Mouse (Mus musculus) midbrain, embryonic 12.5 days (tissue): ENCODE data around the gene Spice1. TPM values are rescaled to one million over a fixed set of nuclear protein-coding genes. Genes with fewer than 3 reads are reported as not detected.

Source experiments
- ATAC-seq: fragments of 200-750 bp; cut with Nextera tagmentation; 2 replicates; pipeline ENCODE4 v1.8.0; 2017; ENCODE audit warnings: low read depth, moderate TSS enrichment, moderate library complexity; ENCODE audit not compliant: low FRiP score
- H3K27ac ChIP-seq: fragments of 300-500 bp; sonication (generic); replicated peaks from 2 replicates; pipeline ENCODE4 v1.5.1; 2016; ENCODE audit warnings: mild to moderate bottlenecking
- H3K27me3 ChIP-seq: fragments of 300-500 bp; sonication (generic); 2 replicates; pipeline ENCODE4 v1.6.1; 2016; ENCODE audit warnings: mild to moderate bottlenecking
- H3K36me3 ChIP-seq: fragments of 300-500 bp; sonication (generic); 2 replicates; pipeline ENCODE4 v1.6.1; 2016
- H3K4me1 ChIP-seq: fragments of 300-500 bp; sonication (generic); 2 replicates; pipeline ENCODE4 v1.6.1; 2016
- H3K4me2 ChIP-seq: fragments of 300-500 bp; sonication (generic); replicated peaks from 2 replicates; pipeline ENCODE4 v1.6.1; 2016; ENCODE audit warnings: mild to moderate bottlenecking, moderate library complexity
- H3K4me3 ChIP-seq: fragments of 300-500 bp; sonication (generic); 2 replicates; pipeline ENCODE4 v1.5.1; 2016; ENCODE audit warnings: mild to moderate bottlenecking
- H3K9ac ChIP-seq: fragments of 300-500 bp; sonication (generic); replicated peaks from 2 replicates; pipeline ENCODE4 v1.6.1; 2016; ENCODE audit warnings: mild to moderate bottlenecking, moderate library complexity
- H3K9me3 ChIP-seq: fragments of 300-500 bp; sonication (generic); 2 replicates; pipeline ENCODE4 v1.6.1; 2016; ENCODE audit warnings: mild to moderate bottlenecking
- WGBS: fragments of 180-500 bp; shearing (Covaris S2); methylation state at CpG from one replicate; pipeline ENCODE4 v1.1.7; 2016; 5-methylcytosine and 5-hydroxymethylcytosine counted together
- polyA plus RNA-seq: library from polyadenylated mRNA; unstranded; fragments of >200 nt; fragmentation: Nextera tagmentation; extraction: Ambion mirVana; gene quantifications from 2 replicates; pipeline ENCODE4 v1.2.1, GENCODE M21; 2016

Spice1 gene
- polyA plus RNA-seq, 1 experiment from 2014 or later, result 26.6 TPM

- H3K36me3 ChIP-seq, result no peaks in the 10 kb centered on the region
- H3K27me3 ChIP-seq, result peaks cover 42% of the 10 kb centered on the region
- peaks cover 15% of the 10 kb centered on the region for H3K4me1 ChIP-seq
- H3K27ac ChIP-seq, result no peak overlapping the region
- H3K9ac ChIP-seq, result peak overlapping the region; percentile 68
- WGBS, result under 1% methylated on average over 56 of the region's 60 CpGs
- peak; percentile 75 for ATAC-seq
- H3K4me2 ChIP-seq, result peak overlapping the region; percentile 99
- peak overlapping the region; percentile 61 for H3K4me3 ChIP-seq
- no peaks in the 10 kb centered on the region for H3K9me3 ChIP-seq
These were observed 14.7 kb upstream of the Spice1 start for GRCm38 (mm10) chr16:44331995-44332860.

- Histone ChIP-seq H3K4me1 (peaks cover 15% of the 10 kb centered on the region), H3K9ac (peak within 1 kb of the TSS; percentile 68), H3K4me2 (peak within 1 kb of the TSS; percentile 99), H3K9me3 (no peaks in the 10 kb centered on the region), H3K27ac (no peak within 1 kb of the TSS), H3K27me3 (peaks cover 42% of the 10 kb centered on the region), H3K4me3 (peak within 1 kb of the TSS; percentile 61), H3K36me3 (no peaks in the 10 kb centered on the region)
- no peak for ATAC-seq
- WGBS, result 9% methylated on average over 15 of the region's 15 CpGs
These were observed 14.0 kb upstream of the Spice1 start, which contains the start of gene Sidt1 for GRCm38 (mm10) chr16:44332861-44333284. TSS of gene Sidt1 (minus strand) at chr16:44333196.

- no peak overlapping the region for H3K4me2 ChIP-seq
- H3K9ac ChIP-seq, result no peak overlapping the region
- peaks cover 6% of the 10 kb centered on the region for H3K4me1 ChIP-seq
- no peak for ATAC-seq
- H3K9me3 ChIP-seq, result no peaks in the 10 kb centered on the region
- H3K36me3 ChIP-seq, result no peaks in the 10 kb centered on the region
- H3K27ac ChIP-seq, result no peak overlapping the region
- H3K4me3 ChIP-seq, result no peak overlapping the region
- H3K27me3 ChIP-seq, result peaks cover 20% of the 10 kb centered on the region
These were observed 9.4 kb upstream of the Spice1 start for GRCm38 (mm10) chr16:44337541-44337940.

DNA sequence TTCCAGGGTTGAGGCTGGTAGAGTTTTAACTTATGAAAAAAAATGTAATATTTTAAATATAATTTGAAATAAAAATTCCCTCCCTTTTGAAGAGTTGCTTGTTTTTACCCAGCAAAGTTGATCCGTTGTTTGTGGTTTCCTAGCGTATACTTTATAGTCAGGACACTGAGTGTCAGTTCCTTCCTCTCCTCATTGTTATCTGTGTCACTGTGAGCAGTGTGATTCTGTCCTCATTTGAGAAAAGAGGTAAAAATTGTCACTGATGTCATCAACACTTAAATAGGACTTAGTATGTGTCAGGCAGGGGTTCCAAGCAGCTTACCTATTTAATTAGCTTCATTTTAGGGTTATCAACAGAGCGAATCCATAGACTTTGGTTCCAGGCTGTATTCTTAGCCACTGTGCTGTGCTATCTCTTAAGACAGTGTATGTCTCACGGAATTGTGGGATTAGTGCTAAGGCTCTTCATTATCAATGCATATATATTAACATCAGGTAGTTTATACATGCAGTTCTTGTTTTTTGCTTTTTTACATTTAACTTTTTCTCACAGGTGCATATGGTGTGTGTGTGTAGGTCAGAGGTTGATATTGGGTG lies 3.0 kb downstream of the Spice1 start:
- no peaks in the 10 kb centered on the region for H3K27me3 ChIP-seq
- H3K27ac ChIP-seq, result no peak overlapping the region
- ATAC-seq, result no peak
- no peak overlapping the region for H3K9ac ChIP-seq
- no peak overlapping the region for H3K4me2 ChIP-seq
- H3K4me3 ChIP-seq, result no peak overlapping the region
- 90% methylated on average over 4 of the region's 4 CpGs for WGBS
- no peaks in the 10 kb centered on the region for H3K36me3 ChIP-seq
- no peaks in the 10 kb centered on the region for H3K9me3 ChIP-seq
- peaks cover 14% of the 10 kb centered on the region for H3K4me1 ChIP-seq

DNA sequence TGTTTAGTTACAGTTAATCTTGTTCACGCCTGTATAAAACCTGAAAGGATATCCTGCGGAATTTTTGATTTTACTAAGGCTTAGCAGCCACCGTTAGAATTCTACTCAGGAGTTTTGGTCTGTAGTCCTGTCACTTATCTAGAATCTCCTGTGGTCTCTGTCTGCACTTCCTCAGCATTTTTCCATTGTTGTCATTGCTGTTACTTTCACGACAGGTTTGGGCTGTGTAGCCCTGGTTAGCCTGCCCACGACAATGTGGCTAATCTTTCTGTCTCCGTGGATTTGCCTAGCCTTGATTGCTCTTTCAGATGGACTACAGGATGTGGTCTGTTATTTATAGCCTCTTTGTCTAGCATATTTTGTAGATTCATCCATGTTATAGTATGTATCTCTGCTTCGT lies 9.4 kb downstream of the Spice1 start:
- Histone ChIP-seq H3K27me3 (no peaks in the 10 kb centered on the region), H3K4me2 (no peak overlapping the region), H3K9ac (no peak overlapping the region), H3K9me3 (no peaks in the 10 kb centered on the region), H3K36me3 (peaks cover 9% of the 10 kb centered on the region; the same call in 1 of the 2 replicates), H3K27ac (no peak overlapping the region), H3K4me1 (no peaks in the 10 kb centered on the region), H3K4me3 (no peak overlapping the region)
- 88% methylated on average over 7 of the region's 7 CpGs for WGBS
- ATAC-seq, result no peak

- Histone ChIP-seq H3K36me3 (peaks cover 15% of the 10 kb centered on the region; the same call in 1 of the 2 replicates), H3K4me2 (no peak overlapping the region), H3K27ac (no peak overlapping the region), H3K9ac (no peak overlapping the region), H3K4me3 (no peak overlapping the region), H3K27me3 (no peaks in the 10 kb centered on the region), H3K4me1 (no peaks in the 10 kb centered on the region), H3K9me3 (no peaks in the 10 kb centered on the region)
- no peak for ATAC-seq
- 77% methylated on average over 4 of the region's 4 CpGs for WGBS
These were observed 10.8 kb downstream of the Spice1 start for GRCm38 (mm10) chr16:44357571-44358268.

GRCm38 (mm10) chr16:44361921-44362890 lies 15.3 kb downstream of the Spice1 start:
- no peak overlapping the region for H3K4me2 ChIP-seq
- H3K27ac ChIP-seq, result no peak overlapping the region
- H3K9ac ChIP-seq, result no peak overlapping the region
- no peak; the same call in 1 of the 2 replicates for ATAC-seq
- H3K9me3 ChIP-seq, result no peaks in the 10 kb centered on the region
- H3K36me3 ChIP-seq, result peaks cover 29% of the 10 kb centered on the region
- H3K27me3 ChIP-seq, result no peaks in the 10 kb centered on the region
- H3K4me3 ChIP-seq, result no peak overlapping the region
- no peaks in the 10 kb centered on the region for H3K4me1 ChIP-seq
- WGBS, result 91% methylated on average over 10 of the region's 10 CpGs

- Histone ChIP-seq H3K4me1 (no peaks in the 10 kb centered on the region), H3K9me3 (no peaks in the 10 kb centered on the region), H3K27me3 (no peaks in the 10 kb centered on the region), H3K36me3 (peaks cover 28% of the 10 kb centered on the region), H3K9ac (no peak overlapping the region), H3K27ac (no peak overlapping the region), H3K4me3 (no peak overlapping the region), H3K4me2 (no peak overlapping the region)
- WGBS, result 97% methylated on average over 7 of the region's 7 CpGs
- no peak for ATAC-seq
These were observed 18.6 kb downstream of the Spice1 start for GRCm38 (mm10) chr16:44365522-44365921.

DNA sequence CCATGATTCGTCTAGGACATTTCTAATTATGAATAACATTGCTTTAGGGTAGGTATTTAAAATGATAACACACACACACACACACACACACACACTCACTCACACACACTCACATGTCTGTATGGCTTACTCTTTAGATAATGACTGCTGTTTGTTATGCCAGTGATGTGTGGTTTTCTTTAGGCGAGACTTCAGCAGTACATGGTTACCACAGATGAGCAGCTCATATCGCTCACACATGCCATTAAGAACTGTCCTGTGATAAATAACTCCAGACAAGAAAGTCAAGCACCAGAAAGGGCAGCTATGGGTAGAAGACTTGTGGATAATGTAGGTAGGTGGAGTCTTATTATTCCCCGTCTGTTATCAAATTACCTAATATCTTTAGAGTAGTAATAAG lies 28.5 kb downstream of the Spice1 start:
- Histone ChIP-seq H3K4me2 (no peak overlapping the region), H3K9ac (no peak overlapping the region), H3K4me1 (no peaks in the 10 kb centered on the region), H3K9me3 (no peaks in the 10 kb centered on the region), H3K36me3 (peaks cover 33% of the 10 kb centered on the region), H3K27me3 (no peaks in the 10 kb centered on the region), H3K4me3 (no peak overlapping the region), H3K27ac (no peak overlapping the region)
- WGBS, result 90% methylated on average over 4 of the region's 4 CpGs
- no peak for ATAC-seq

DNA sequence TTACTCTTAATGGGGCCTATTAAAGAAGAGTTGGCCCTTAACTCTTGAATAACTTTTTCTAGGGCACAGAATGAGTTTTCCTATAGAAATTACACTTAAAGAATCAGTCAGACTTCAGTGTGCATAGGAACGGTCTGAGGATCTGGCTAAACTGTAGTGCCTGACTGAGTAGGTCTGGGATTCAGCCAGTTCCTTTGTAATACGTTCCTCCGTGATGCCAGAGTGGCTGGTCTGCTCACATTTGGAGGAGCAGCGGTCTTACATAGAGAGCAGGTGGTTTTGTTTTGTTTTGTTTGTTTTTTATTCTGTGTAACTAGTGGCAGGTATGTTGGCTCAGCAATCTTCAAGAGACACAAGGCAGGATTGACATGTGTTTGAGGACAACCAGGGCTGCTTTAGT lies 33.1 kb downstream of the Spice1 start:
- peaks cover 12% of the 10 kb centered on the region; the same call in 1 of the 2 replicates for H3K4me1 ChIP-seq
- H3K9me3 ChIP-seq, result no peaks in the 10 kb centered on the region
- ATAC-seq, result no peak
- no peak overlapping the region for H3K4me2 ChIP-seq
- no peak overlapping the region for H3K27ac ChIP-seq
- no peak overlapping the region for H3K4me3 ChIP-seq
- peaks cover 25% of the 10 kb centered on the region for H3K36me3 ChIP-seq
- H3K9ac ChIP-seq, result no peak overlapping the region
- no peaks in the 10 kb centered on the region for H3K27me3 ChIP-seq
- 71% methylated on average over 4 of the region's 4 CpGs for WGBS

DNA sequence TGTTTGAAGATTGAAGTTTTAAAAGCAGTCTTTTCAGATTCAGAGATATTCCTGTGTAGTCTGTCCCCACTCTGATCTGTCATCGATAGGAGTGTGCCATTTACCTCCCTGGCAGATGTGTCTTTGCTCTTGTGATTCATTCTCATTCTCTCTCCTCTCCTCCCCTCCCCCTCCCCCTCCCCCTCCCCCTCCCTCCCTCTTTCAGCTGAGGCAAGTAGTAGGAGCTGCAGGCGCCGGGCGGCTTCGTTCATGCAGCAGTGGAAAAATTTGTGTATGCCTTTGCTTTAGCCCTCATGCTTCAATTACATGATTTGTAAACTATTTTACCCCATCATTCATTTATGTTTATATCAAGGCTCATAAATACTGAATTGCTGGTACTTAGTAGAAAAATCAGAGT lies 34.7 kb downstream of the Spice1 start:
- peak; percentile 55; the same call in 1 of the 2 replicates for ATAC-seq
- Histone ChIP-seq H3K4me2 (no peak overlapping the region), H3K9ac (no peak overlapping the region), H3K4me1 (peaks cover 12% of the 10 kb centered on the region; the same call in 1 of the 2 replicates), H3K36me3 (peaks cover 28% of the 10 kb centered on the region), H3K27ac (no peak overlapping the region), H3K27me3 (no peaks in the 10 kb centered on the region), H3K9me3 (no peaks in the 10 kb centered on the region), H3K4me3 (no peak overlapping the region)
- 16% methylated on average over 2 of the region's 5 CpGs for WGBS
